Mouse (Mus musculus) MEL (cell line): ENCODE measurements around the gene Dppa5a. TPM values are rescaled to one million over a fixed set of nuclear protein-coding genes. Genes with fewer than 3 reads are reported as not detected.

Experiments used
- DNase-seq: peaks from one replicate; pipeline ENCODE4 v3.0.0; 2011; ENCODE audit warnings: low read depth, low spot score
- H3K27ac ChIP-seq: 2 replicates; pipeline ENCODE4 v1.5.1; 2012; ENCODE audit warnings: low read depth, mild to moderate bottlenecking, control low read depth, low read length, moderate library complexity; ENCODE audit not compliant: control insufficient read depth
- H3K27me3 ChIP-seq, 2 experiments: fragments of 150-350 bp in 1 of 2; sonication (generic) in 1 of 2; 2 replicates each; pipeline ENCODE4 v1.6.1; 2012; ENCODE audit warnings: low read length in 2 of 2, mild to moderate bottlenecking in 2 of 2, improper control_type of control experiment in 1 of 2, moderate library complexity in 1 of 2; ENCODE audit not compliant: insufficient read depth in 2 of 2, control insufficient read depth in 1 of 2
- H3K36me3 ChIP-seq, 2 experiments: 2 replicates each; pipeline ENCODE4 v1.6.1; 2012 to 2014; ENCODE audit warnings: low read length in 2 of 2, improper control_type of control experiment in 1 of 2, inconsistent platforms in 1 of 2, mild to moderate bottlenecking in 1 of 2; ENCODE audit not compliant: insufficient read depth in 2 of 2, control insufficient read depth in 1 of 2
- H3K4me1 ChIP-seq, 2 experiments: fragments of 150-350 bp in 1 of 2; sonication (generic) in 1 of 2; 2 replicates each; pipeline ENCODE4 v1.6.1; 2012; ENCODE audit warnings: low read length in 2 of 2, improper control_type of control experiment in 1 of 2, mild to moderate bottlenecking in 1 of 2; ENCODE audit not compliant: insufficient read depth in 2 of 2, control insufficient read depth in 1 of 2
- H3K4me3 ChIP-seq, 2 experiments: fragments of 150-350 bp in 1 of 2; sonication (generic) in 1 of 2; 2 replicates each; pipeline ENCODE4 v1.5.1; 2012; ENCODE audit warnings: low read depth in 2 of 2, low read length in 2 of 2, mild to moderate bottlenecking in 2 of 2, moderate library complexity in 2 of 2, control low read depth in 1 of 2, improper control_type of control experiment in 1 of 2; ENCODE audit not compliant: control insufficient read depth in 1 of 2, insufficient read depth in 1 of 2
- H3K79me2 ChIP-seq: 2 replicates; pipeline ENCODE4 v1.6.1; 2012; ENCODE audit warnings: mild to moderate bottlenecking, low read length, moderate library complexity; ENCODE audit not compliant: control insufficient read depth, poor library complexity, insufficient read depth
- H3K9ac ChIP-seq: 2 replicates; pipeline ENCODE4 v1.6.1; 2012; ENCODE audit warnings: low read depth, mild to moderate bottlenecking, control low read depth, low read length, moderate library complexity; ENCODE audit not compliant: control insufficient read depth, poor library complexity, severe bottlenecking
- H3K9me3 ChIP-seq: fragments of 150-350 bp; sonication (generic); replicated peaks from 2 replicates; pipeline ENCODE4 v1.6.1; 2012; ENCODE audit warnings: mild to moderate bottlenecking, low read length, improper control_type of control experiment, moderate library complexity; ENCODE audit not compliant: insufficient read depth
- BHLHE40 ChIP-seq: IDR thresholded peaks from 2 replicates; pipeline ENCODE4 v1.6.1; 2012; ENCODE audit warnings: low read depth, mild to moderate bottlenecking, inconsistent platforms, low read length, improper control_type of control experiment, borderline replicate concordance
- CHD1 ChIP-seq: IDR thresholded peaks from 2 replicates; pipeline ENCODE4 v1.6.1; 2012; ENCODE audit warnings: low read depth, mild to moderate bottlenecking, inconsistent platforms, low read length, improper control_type of control experiment
- E2F4 ChIP-seq: IDR thresholded peaks from 2 replicates; pipeline ENCODE4 v1.6.1; 2011; ENCODE audit warnings: low read depth, low read length, improper control_type of control experiment, borderline replicate concordance
- ELF1 ChIP-seq: IDR thresholded peaks from 2 replicates; pipeline ENCODE4 v1.6.1; 2014; ENCODE audit warnings: low read depth, mild to moderate bottlenecking, inconsistent platforms, low read length, improper control_type of control experiment, moderate library complexity
- EP300 ChIP-seq, 2 experiments: IDR thresholded peaks; 2 replicates each; pipeline ENCODE4 v1.6.1; 2011; ENCODE audit warnings: improper control_type of control experiment in 2 of 2, low read length in 2 of 2, low read depth in 1 of 2, mild to moderate bottlenecking in 1 of 2
- ETS1 ChIP-seq: IDR thresholded peaks from 2 replicates; pipeline ENCODE4 v1.6.1; 2012; ENCODE audit warnings: low read depth, mild to moderate bottlenecking, inconsistent platforms, low read length, improper control_type of control experiment, moderate library complexity
- GABPA ChIP-seq: IDR thresholded peaks from 2 replicates; pipeline ENCODE4 v1.6.1; 2012; ENCODE audit warnings: low read depth, mild to moderate bottlenecking, inconsistent platforms, low read length, improper control_type of control experiment, moderate library complexity
- GATA1 ChIP-seq: IDR thresholded peaks from 2 replicates; pipeline ENCODE4 v1.6.1; 2011; ENCODE audit warnings: low read depth, low read length, improper control_type of control experiment
- HCFC1 ChIP-seq: IDR thresholded peaks from 2 replicates; pipeline ENCODE4 v1.6.1; 2012; ENCODE audit warnings: low read depth, mild to moderate bottlenecking, inconsistent platforms, low read length, improper control_type of control experiment, moderate library complexity
- JUND ChIP-seq: IDR thresholded peaks from 2 replicates; pipeline ENCODE4 v1.6.1; 2011; ENCODE audit warnings: low read depth, mild to moderate bottlenecking, improper control_type of control experiment, low read length
- KAT2A ChIP-seq: conservative IDR thresholded peaks from 2 replicates; pipeline ENCODE4 v1.6.1; 2012; ENCODE audit warnings: low read depth, low read length, improper control_type of control experiment, inconsistent platforms
- MAFK ChIP-seq: IDR thresholded peaks from 2 replicates; pipeline ENCODE4 v1.6.1; 2011; ENCODE audit warnings: low read depth, mild to moderate bottlenecking, low read length, improper control_type of control experiment, borderline replicate concordance
- MAX ChIP-seq: IDR thresholded peaks from 2 replicates; pipeline ENCODE4 v1.6.1; 2011; ENCODE audit warnings: low read length, improper control_type of control experiment
- MAZ ChIP-seq: IDR thresholded peaks from 2 replicates; pipeline ENCODE4 v1.6.1; 2012; ENCODE audit warnings: low read depth, mild to moderate bottlenecking, inconsistent platforms, low read length, improper control_type of control experiment
- MEF2A ChIP-seq: IDR thresholded peaks from 2 replicates; pipeline ENCODE4 v1.6.1; 2014; ENCODE audit warnings: low read depth, mild to moderate bottlenecking, inconsistent platforms, low read length, improper control_type of control experiment; ENCODE audit not compliant: poor library complexity, insufficient replicate concordance, severe bottlenecking; ENCODE audit errors: extremely low read depth
- MXI1 ChIP-seq: IDR thresholded peaks from 2 replicates; pipeline ENCODE4 v1.6.1; 2011; ENCODE audit warnings: mild to moderate bottlenecking, low read depth, low read length, improper control_type of control experiment
- MYB ChIP-seq: IDR thresholded peaks from 2 replicates; pipeline ENCODE4 v1.6.1; 2011; ENCODE audit warnings: mild to moderate bottlenecking, low read depth, low read length, improper control_type of control experiment
- MYC ChIP-seq: IDR thresholded peaks from 2 replicates; pipeline ENCODE4 v1.6.1; 2011; ENCODE audit warnings: low read depth, mild to moderate bottlenecking, low read length, improper control_type of control experiment, moderate library complexity
- NELFE ChIP-seq: IDR thresholded peaks from 2 replicates; pipeline ENCODE4 v1.6.1; 2011; ENCODE audit warnings: low read depth, low read length, improper control_type of control experiment
- POLR2A ChIP-seq, 2 experiments: IDR thresholded peaks; 2 replicates each; pipeline ENCODE4 v1.6.1; 2011 to 2012; ENCODE audit warnings: low read length in 2 of 2, mild to moderate bottlenecking in 2 of 2, control low read depth in 1 of 2, improper control_type of control experiment in 1 of 2, low read depth in 1 of 2, moderate library complexity in 1 of 2; ENCODE audit not compliant: control insufficient read depth in 1 of 2, insufficient read depth in 1 of 2, poor library complexity in 1 of 2
- RCOR1 ChIP-seq: IDR thresholded peaks from 2 replicates; pipeline ENCODE4 v1.6.1; 2012; ENCODE audit warnings: low read depth, mild to moderate bottlenecking, inconsistent platforms, low read length, improper control_type of control experiment
- SIN3A ChIP-seq: IDR thresholded peaks from 2 replicates; pipeline ENCODE4 v1.6.1; 2012; ENCODE audit warnings: low read length, improper control_type of control experiment, inconsistent platforms
- SMC3 ChIP-seq: IDR thresholded peaks from 2 replicates; pipeline ENCODE4 v1.6.1; 2011; ENCODE audit warnings: low read depth, low read length, improper control_type of control experiment
- TBP ChIP-seq: IDR thresholded peaks from 2 replicates; pipeline ENCODE4 v1.8.0; 2011; ENCODE audit warnings: low read depth, low read length, improper control_type of control experiment
- TCF12 ChIP-seq: IDR thresholded peaks from 2 replicates; pipeline ENCODE4 v1.6.1; 2014; ENCODE audit warnings: low read depth, mild to moderate bottlenecking, inconsistent platforms, low read length, improper control_type of control experiment, moderate library complexity
- USF1 ChIP-seq: IDR thresholded peaks from 2 replicates; pipeline ENCODE4 v1.6.1; 2014; ENCODE audit warnings: low read depth, mild to moderate bottlenecking, inconsistent platforms, low read length, improper control_type of control experiment, moderate library complexity
- ZKSCAN1 ChIP-seq: IDR thresholded peaks from 2 replicates; pipeline ENCODE4 v1.6.1; 2012; ENCODE audit warnings: low read depth, mild to moderate bottlenecking, inconsistent platforms, low read length, improper control_type of control experiment, moderate library complexity
- ZMIZ1 ChIP-seq: IDR thresholded peaks from 2 replicates; pipeline ENCODE4 v1.6.1; 2012; ENCODE audit warnings: low read depth, mild to moderate bottlenecking, inconsistent platforms, low read length, improper control_type of control experiment, moderate library complexity
- ZNF384 ChIP-seq: IDR thresholded peaks from 2 replicates; pipeline ENCODE4 v1.6.1; 2012; ENCODE audit warnings: low read depth, mild to moderate bottlenecking, inconsistent platforms, low read length, improper control_type of control experiment
- polyA plus RNA-seq, 2 experiments: library from polyadenylated mRNA; stranded (reverse) in 1 of 2; unstranded in 1 of 2; fragments of >175 nt in 1 of 2; fragments of >200 nt in 1 of 2; gene quantifications; 2 replicates each; pipeline versions ENCODE4 v1.2.1 to v1.2.4; 2012; ENCODE audit warnings: low replicate concordance in 2 of 2, low read depth in 1 of 2; ENCODE audit not compliant: insufficient read length in 2 of 2, insufficient read depth in 1 of 2, missing spikeins in 1 of 2
- total RNA-seq: library from RNA; depleted of rRNA; stranded (reverse); fragments of 300-350 nt; gene quantifications from 2 replicates; pipeline ENCODE4 v1.2.3, GENCODE M21; 2012

Gene Dppa5a
- total and polyA plus RNA-seq, 3 experiments: 0.19 TPM; not detected in 2

DNA sequence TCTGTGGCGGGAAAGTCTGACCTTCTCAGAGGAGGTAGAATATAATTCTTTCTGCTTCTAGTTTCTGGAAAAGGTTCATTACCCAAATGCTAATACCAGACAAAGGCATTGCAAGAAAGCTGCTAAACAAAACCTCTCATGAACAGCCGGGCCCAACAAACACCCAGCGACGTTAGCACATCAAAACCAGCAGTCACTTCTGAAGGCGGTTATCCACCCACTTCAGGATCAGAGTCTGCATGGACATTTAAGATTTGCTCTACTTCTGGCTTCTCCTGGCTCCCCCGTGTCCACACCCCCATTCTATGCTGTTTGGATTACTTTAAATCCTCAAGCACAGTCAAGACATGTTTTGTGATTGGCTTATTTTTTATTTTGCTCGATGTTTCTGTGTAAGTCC, 26.6 kb upstream of the Dppa5a start:
- H3K27me3 ChIP-seq: no peaks in the 10 kb centered on the region

DNA sequence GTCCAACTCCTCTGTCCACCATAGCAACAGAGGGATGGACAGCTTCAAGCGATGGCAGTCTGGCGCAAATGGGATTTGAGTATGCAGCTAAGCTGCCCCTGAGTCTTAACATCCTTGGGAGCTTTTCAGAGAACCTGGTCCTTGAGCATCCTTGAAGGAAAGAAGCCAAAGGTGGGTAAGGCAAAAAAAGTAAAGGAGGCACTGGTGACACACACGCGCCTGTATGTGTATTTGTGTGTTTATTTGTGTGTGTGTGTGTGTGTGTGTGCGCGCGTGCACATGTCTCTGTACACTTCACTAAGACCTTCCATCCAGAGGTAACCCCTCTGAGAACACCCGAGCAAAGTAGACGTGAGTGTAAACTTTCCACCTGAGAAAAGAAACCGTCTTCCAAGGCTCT, 25.8 kb upstream of the Dppa5a start:
- H3K27me3 ChIP-seq: no peaks in the 10 kb centered on the region
- H3K4me3 ChIP-seq: peak overlapping the region; percentile 59 to 95
- TF ChIP-seq ZNF384: no peak
- TF ChIP-seq SMC3: no peak
- no peak; the same call in 1 of the 2 replicates for TF ChIP-seq MXI1
- TF ChIP-seq TCF12: no peak
- no peak for TF ChIP-seq EP300 (IDR thresholded peaks at IDR 0.05; ENCODE audit: low read depth in 1 of 2, low read length in 2 of 2)
- TF ChIP-seq ZMIZ1: 0 out of 2 replicates have a peak, but pooled peaks have one; percentile 14
- TF ChIP-seq HCFC1: 0 out of 2 replicates have a peak, but pooled peaks have one; percentile 28
- TF ChIP-seq USF1: no peak
- 0 out of 2 replicates have a peak, but pooled peaks have one; percentile 5 for TF ChIP-seq ELF1
- TF ChIP-seq POLR2A (IDR thresholded peaks at IDR 0.05; ENCODE audit: control insufficient read depth in 1 of 2, insufficient read depth in 1 of 2, low read depth in 1 of 2, low read length in 2 of 2, poor library complexity in 1 of 2): no peak; a peak in 1 of 4 replicates
- TF ChIP-seq ZKSCAN1: no peak
- no peak for TF ChIP-seq MEF2A
- TF ChIP-seq MYB: no peak
- TF ChIP-seq MAFK: no peak
- no peak for TF ChIP-seq TBP
- TF ChIP-seq GABPA: no peak
- TF ChIP-seq SIN3A: peak; percentile 45; the same call in 1 of the 2 replicates
- TF ChIP-seq NELFE: peak; percentile 31; the same call in 1 of the 2 replicates
- no peak for TF ChIP-seq MAX
- TF ChIP-seq ETS1: no peak
- TF ChIP-seq JUND: no peak
- TF ChIP-seq KAT2A: no peak
- TF ChIP-seq MYC: 0 out of 2 replicates have a peak, but pooled peaks have one; percentile 24
- H3K4me1 ChIP-seq: peaks cover 6 to 13% of the 10 kb centered on the region in 2 experiments
- peak; percentile 56 for DNase-seq
- H3K9me3 ChIP-seq: no peaks in the 10 kb centered on the region
- H3K79me2 ChIP-seq: peaks cover 17% of the 10 kb centered on the region
- H3K36me3 ChIP-seq: peaks cover 0 to 17% of the 10 kb centered on the region in 2 experiments; a peak in 3 of 4 replicates
- peak overlapping the region; percentile 85 for H3K27ac ChIP-seq
- peak overlapping the region; percentile 89 for H3K9ac ChIP-seq

More for the DNA sequence above, 26.6 kb upstream of the Dppa5a start:
- Histone ChIP-seq H3K27ac (no peak overlapping the region), H3K9me3 (no peaks in the 10 kb centered on the region), H3K4me1 (peaks cover 6 to 13% of the 10 kb centered on the region in 2 experiments), H3K9ac (no peak overlapping the region), H3K36me3 (peaks cover 0 to 17% of the 10 kb centered on the region in 2 experiments; a peak in 3 of 4 replicates), H3K4me3 (no peak overlapping the region), H3K79me2 (peaks cover 17% of the 10 kb centered on the region)
- TF ChIP-seq GABPA (no peak), MEF2A (no peak), BHLHE40 (no peak), NELFE (no peak), TBP (no peak), MAZ (no peak), TCF12 (no peak), GATA1 (no peak), EP300 (IDR thresholded peaks at IDR 0.05; ENCODE audit: low read depth in 1 of 2, low read length in 2 of 2) (no peak), POLR2A (IDR thresholded peaks at IDR 0.05; ENCODE audit: control insufficient read depth in 1 of 2, insufficient read depth in 1 of 2, low read depth in 1 of 2, low read length in 2 of 2, poor library complexity in 1 of 2) (no peak), USF1 (no peak), RCOR1 (no peak), JUND (no peak), CHD1 (no peak), E2F4 (no peak), ELF1 (no peak)
- DNase-seq: no peak
